Mouse (Mus musculus) thymus, adult 2 months (tissue): ENCODE results near the gene Gpr157.

ENCODE experiments used
- CTCF ChIP-seq: fragments of 200-500 bp; IDR thresholded peaks from 2 replicates; pipeline ENCODE4 v1.5.1; 2012; ENCODE audit warnings: mild to moderate bottlenecking, control low read depth, low read length, moderate library complexity, borderline replicate concordance; ENCODE audit not compliant: control insufficient read depth, poor library complexity, insufficient read depth; ENCODE audit errors: extremely low read depth
- POLR2A ChIP-seq: fragments of 200-500 bp; IDR thresholded peaks from 2 replicates; pipeline ENCODE4 v1.6.1; 2012; ENCODE audit warnings: mild to moderate bottlenecking, low read length, control low read depth, moderate library complexity; ENCODE audit not compliant: control insufficient read depth, poor library complexity, insufficient read depth; ENCODE audit errors: extremely low read depth

DNA sequence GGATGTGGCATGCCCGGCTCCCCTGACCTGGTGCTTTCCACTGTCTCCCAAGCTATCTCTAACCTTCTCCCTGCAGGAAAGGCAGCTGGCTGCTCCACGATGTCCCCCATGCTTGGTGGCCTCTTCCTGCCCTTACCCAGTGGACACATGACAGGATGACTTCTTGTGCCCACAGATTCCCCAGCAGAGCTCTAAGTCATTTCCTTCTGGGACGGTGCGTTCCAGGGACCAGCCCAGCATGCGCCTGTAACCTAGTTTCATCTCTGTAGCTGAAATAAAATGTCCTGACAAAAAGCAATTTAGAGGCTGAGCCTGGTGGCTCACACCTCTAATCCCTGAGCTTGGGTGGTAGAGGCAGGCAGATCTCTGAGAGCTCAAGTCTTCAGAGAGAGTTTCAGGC is 19.5 kb downstream of the Gpr157 start:
- TF ChIP-seq CTCF (no peak), POLR2A (no peak)
